In the genomic region with DNA sequence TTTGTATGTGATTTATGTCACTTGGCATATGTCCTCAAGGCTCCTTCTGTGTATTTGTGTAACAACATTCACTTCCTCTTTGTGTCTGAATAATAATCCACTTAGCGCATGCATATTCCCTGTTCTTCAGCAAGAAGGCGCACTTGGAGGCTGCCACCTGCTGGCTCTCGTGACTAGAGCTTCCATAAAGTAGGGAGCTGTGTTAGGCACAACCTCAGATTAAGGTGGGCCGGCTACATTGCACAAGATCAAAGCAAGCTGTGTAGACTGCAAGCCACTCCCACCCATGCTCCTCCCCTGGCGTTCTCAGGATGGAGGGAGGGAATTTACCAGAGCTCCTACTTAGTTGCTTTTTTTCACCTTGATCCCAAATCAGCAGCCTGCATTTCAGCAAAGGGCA, we compare ENCODE assay signal across 8 mouse cellular contexts. TPM values are rescaled to one million over a fixed set of nuclear protein-coding genes. Genes with fewer than 3 reads are reported as not detected.
DNase-seq lines count a peak whose midpoint lies in the region; ATAC-seq and TF ChIP-seq lines count a peak whose summit lies in the region.

No protein-coding gene starts in this region.

- no peak overlapping the region for H3K27ac ChIP-seq in heart, embryonic 11.5 days (ENCODE audit: low read depth, low read length)
- H3K27ac ChIP-seq in kidney, postnatal 0 days, result no peak overlapping the region

- TF ChIP-seq CTCF in kidney, postnatal 0 days (IDR thresholded peaks at IDR 0.05; ENCODE audit: low read depth), result peak; percentile 83
- peak; percentile 65 for TF ChIP-seq CTCF in lung, adult 2 months (IDR thresholded peaks at IDR 0.05; ENCODE audit: insufficient read depth, low read length)

- no peaks in the 10 kb centered on the region for H3K27me3 ChIP-seq in heart, embryonic 11.5 days (ENCODE audit: control insufficient read depth, insufficient read depth, low read length)
- no peaks in the 10 kb centered on the region for H3K27me3 ChIP-seq in kidney, postnatal 0 days (ENCODE audit: insufficient read depth, low read length)

- no peaks in the 10 kb centered on the region for H3K36me3 ChIP-seq in heart, embryonic 11.5 days (ENCODE audit: control insufficient read depth, insufficient read depth, low read length)
- H3K36me3 ChIP-seq in kidney, postnatal 0 days (ENCODE audit: insufficient read depth, low read length), result no peaks in the 10 kb centered on the region

- no peak for ATAC-seq in heart, embryonic 11.5 days (replicated peaks; ENCODE audit: insufficient number of reproducible peaks, low FRiP score, low TSS enrichment)
- peak; percentile 77 for ATAC-seq in kidney, postnatal 0 days (replicated peaks; ENCODE audit: low FRiP score, low read depth)
- peak; percentile 58 for ATAC-seq in neutrophil, adult 5-6 weeks (ENCODE audit: extremely low read depth, insufficient number of reproducible peaks, low FRiP score, poor library complexity, severe bottlenecking)

- 13% methylated on average over 5 of the region's 5 CpGs for WGBS in heart, embryonic 11.5 days (ENCODE audit: insufficient replicate concordance)
- WGBS in kidney, postnatal 0 days, result 9% methylated on average over 5 of the region's 5 CpGs
- 5% methylated on average over 5 of the region's 5 CpGs for WGBS in lung, adult 2 months

- no peak for TF ChIP-seq POLR2A in lung, adult 2 months (IDR thresholded peaks at IDR 0.05; ENCODE audit: borderline replicate concordance, extremely low read depth, low read depth, low read length)

- 0 out of 2 replicates have a peak, but pooled peaks cover 4% of the 10 kb centered on the region for H3K9me3 ChIP-seq in heart, embryonic 11.5 days (replicated peaks; ENCODE audit: control insufficient read depth, low read length)
- no peaks in the 10 kb centered on the region for H3K9me3 ChIP-seq in kidney, postnatal 0 days (replicated peaks; ENCODE audit: low read length)

- H3K4me1 ChIP-seq in heart, embryonic 11.5 days (ENCODE audit: control insufficient read depth, insufficient read depth, low read length), result no peaks in the 10 kb centered on the region
- no peaks in the 10 kb centered on the region for H3K4me1 ChIP-seq in kidney, postnatal 0 days (replicated peaks; ENCODE audit: insufficient read depth, low read length)
- no peaks in the 10 kb centered on the region for H3K4me1 ChIP-seq in lung, adult 2 months (ENCODE audit: control insufficient read depth, insufficient read depth, low read length)

- no peak overlapping the region for H3K9ac ChIP-seq in heart, embryonic 11.5 days (ENCODE audit: low read depth, low read length)
- H3K9ac ChIP-seq in kidney, postnatal 0 days (ENCODE audit: low read depth, low read length), result no peak overlapping the region

- no peak overlapping the region for H3K4me3 ChIP-seq in heart, embryonic 11.5 days (ENCODE audit: low read depth, low read length)
- H3K4me3 ChIP-seq in kidney, postnatal 0 days (replicated peaks; ENCODE audit: low read depth, low read length), result no peak overlapping the region
- no peak overlapping the region for H3K4me3 ChIP-seq in lung, adult 2 months (replicated peaks; ENCODE audit: extremely low read depth, low read depth, low read length)

- H3K4me2 ChIP-seq in heart, embryonic 11.5 days, result peak overlapping the region; percentile 23; the same call in 1 of the 2 replicates
- peak overlapping the region; percentile 37; the same call in 1 of the 2 replicates for H3K4me2 ChIP-seq in kidney, postnatal 0 days (ENCODE audit: low read length)

- peak; percentile 30 for DNase-seq in ovary, postnatal 14 days (ENCODE audit: low spot score)
- DNase-seq in ovary, postnatal 10 days (ENCODE audit: low spot score), result no peak
- DNase-seq in adipocyte (ENCODE audit: low spot score), result peak; percentile 63
- peak; percentile 74 for DNase-seq in kidney, postnatal 0 days (ENCODE audit: low spot score)
- peak; percentile 52 for DNase-seq in lung, adult 2 months
- no peak for DNase-seq in c-Kit-positive CD71-positive TER-119-positive erythroid progenitor cells, embryonic 14.5 days (ENCODE audit: low spot score)

RNA-seq across cellular contexts. Expression of a gene that starts 21.6 kb away (rescaled TPM):
- 206 and 210 TPM in 2 replicates for polyA plus RNA-seq in heart, embryonic 11.5 days (2014; fragmentation: Nextera tagmentation; extraction: Ambion mirVana)
- polyA plus RNA-seq in kidney, postnatal 0 days (2015; fragmentation: Nextera tagmentation; extraction: Ambion mirVana), result 107 and 120 TPM in 2 replicates
- 26.7 and 32.4 TPM in 2 replicates for polyA plus RNA-seq in lung, adult 2 months (2012; rRNA removed)
- total RNA-seq in neutrophil, adult 5-6 weeks (2017), result 50.6 and 58.1 TPM in 2 replicates

RNA-seq across cellular contexts. Expression of a gene that starts 23.5 kb away (rescaled TPM):
- polyA plus RNA-seq in heart, embryonic 11.5 days (2014; fragmentation: Nextera tagmentation; extraction: Ambion mirVana), result 6.0 and 6.3 TPM in 2 replicates
- 17.7 and 17.9 TPM in 2 replicates for polyA plus RNA-seq in kidney, postnatal 0 days (2015; fragmentation: Nextera tagmentation; extraction: Ambion mirVana)
- polyA plus RNA-seq in lung, adult 2 months (2012; rRNA removed), result 1.4 and 2.4 TPM in 2 replicates
- total RNA-seq in neutrophil, adult 5-6 weeks (2017), result 35.7 and 57.7 TPM in 2 replicates

RNA-seq across cellular contexts. Expression of a gene that starts 43.8 kb away (rescaled TPM):
- 2.3 and 3.2 TPM in 2 replicates for polyA plus RNA-seq in heart, embryonic 11.5 days (2014; fragmentation: Nextera tagmentation; extraction: Ambion mirVana)
- 4.5 TPM in 2 replicates for polyA plus RNA-seq in kidney, postnatal 0 days (2015; fragmentation: Nextera tagmentation; extraction: Ambion mirVana)
- 66.0 and 85.2 TPM in 2 replicates for polyA plus RNA-seq in lung, adult 2 months (2012; rRNA removed)
- total RNA-seq in neutrophil, adult 5-6 weeks (2017), result 44.9 and 46.8 TPM in 2 replicates

Comparison
In these comparisons a context has a peak if more than half of its experiments do, and no peak if none do; other contexts are left out.
1. DNase-seq: peak in ovary, postnatal 14 days (single experiment), adipocyte (single experiment), kidney, postnatal 0 days (single experiment) and lung, adult 2 months (single experiment); none in ovary, postnatal 10 days (single experiment) and c-Kit-positive CD71-positive TER-119-positive erythroid progenitor cells, embryonic 14.5 days (single experiment).
2. RNA of a gene that starts 43.8 kb away (polyA plus RNA-seq): 66.0 to 85.2 TPM in lung, adult 2 months; 4.5 TPM in kidney, postnatal 0 days and 2.3 to 3.2 TPM in heart, embryonic 11.5 days; every median in the first group is over 10 times any median in the second.